Mouse (Mus musculus): ENCODE data around the gene Ppp3ca. TPM values are rescaled to one million over a fixed set of nuclear protein-coding genes. Genes with fewer than 3 reads are reported as not detected.

Gene Ppp3ca
- polyA plus RNA-seq, 1 experiment, result 23.0 TPM

DNA sequence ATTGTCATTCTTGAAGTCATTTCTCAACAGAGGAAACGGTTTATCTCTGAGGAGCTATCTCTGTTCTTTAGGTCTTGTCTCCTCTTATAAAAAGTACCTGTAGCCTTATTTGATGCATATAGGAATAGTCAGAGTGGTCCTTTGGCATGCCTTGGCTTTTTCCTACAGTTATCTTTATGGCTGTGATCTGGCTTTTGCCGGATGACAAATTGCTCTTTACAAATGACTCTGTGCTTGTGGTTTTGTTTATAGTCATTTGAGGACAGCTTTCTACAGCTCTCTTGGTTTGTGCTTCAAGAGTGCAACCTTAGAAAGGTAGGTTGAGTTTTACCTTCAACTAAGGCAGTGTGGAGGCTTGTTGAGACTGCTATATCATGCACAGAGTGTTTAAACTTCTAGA, 3.4 kb downstream of the Ppp3ca start:
- Histone ChIP-seq H3K27ac (ENCODE audit: insufficient read depth, low read length) (no peak overlapping the region), H3K4me1 (ENCODE audit: control insufficient read depth, insufficient read depth, insufficient read length) (peaks cover 2% of the 10 kb centered on the region; the same call in 1 of the 2 replicates), H3K4me3 (ENCODE audit: extremely low read depth, insufficient read depth, insufficient read length) (no peak overlapping the region), H3K27me3 (ENCODE audit: control insufficient read depth, insufficient read depth, low read length) (no peaks in the 10 kb centered on the region), H3K36me3 (ENCODE audit: control insufficient read depth, insufficient read depth, low read length) (no peaks in the 10 kb centered on the region)
- DNase-seq (ENCODE audit: low read depth in 1 of 2, low spot score in 2 of 2), result no peak
- WGBS, result 70% methylated on average over 2 of the region's 2 CpGs
- no peak for TF ChIP-seq CTCF (IDR thresholded peaks at IDR 0.05; ENCODE audit: extremely low read depth, insufficient read depth, insufficient read length, insufficient replicate concordance)
- TF ChIP-seq POLR2A (IDR thresholded peaks at IDR 0.05; ENCODE audit: low read depth, low read length), result no peak

DNA sequence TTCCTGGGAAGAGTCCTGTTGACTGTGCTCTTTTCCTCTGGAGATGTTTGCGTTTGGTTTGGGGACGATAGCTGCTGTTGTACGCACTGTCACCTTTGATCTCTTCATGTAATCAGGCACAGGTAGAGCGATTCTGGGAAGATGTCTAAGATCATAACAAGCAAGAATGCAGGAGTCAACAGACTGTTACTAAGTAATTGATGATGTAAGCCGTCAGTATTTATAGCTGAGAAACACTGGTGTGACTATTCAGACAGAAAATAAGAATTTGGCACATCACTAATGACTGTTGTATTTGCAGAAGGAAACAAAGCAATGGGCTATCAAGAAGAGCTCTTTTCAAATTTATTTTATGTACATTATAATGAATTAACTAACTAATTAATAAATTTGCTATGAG, 4.6 kb downstream of the Ppp3ca start:
- Histone ChIP-seq H3K27me3 (ENCODE audit: control insufficient read depth, insufficient read depth, low read length) (no peaks in the 10 kb centered on the region), H3K4me1 (ENCODE audit: control insufficient read depth, insufficient read depth, insufficient read length) (peaks cover 2% of the 10 kb centered on the region; the same call in 1 of the 2 replicates), H3K27ac (ENCODE audit: insufficient read depth, low read length) (no peak overlapping the region), H3K36me3 (ENCODE audit: control insufficient read depth, insufficient read depth, low read length) (no peaks in the 10 kb centered on the region), H3K4me3 (ENCODE audit: extremely low read depth, insufficient read depth, insufficient read length) (no peak overlapping the region)
- DNase-seq (ENCODE audit: low read depth in 1 of 2, low spot score in 2 of 2), result no peak
- WGBS, result 93% methylated on average over 5 of the region's 5 CpGs
- no peak for TF ChIP-seq POLR2A (IDR thresholded peaks at IDR 0.05; ENCODE audit: low read depth, low read length)
- TF ChIP-seq CTCF (IDR thresholded peaks at IDR 0.05; ENCODE audit: extremely low read depth, insufficient read depth, insufficient read length, insufficient replicate concordance), result no peak

DNA sequence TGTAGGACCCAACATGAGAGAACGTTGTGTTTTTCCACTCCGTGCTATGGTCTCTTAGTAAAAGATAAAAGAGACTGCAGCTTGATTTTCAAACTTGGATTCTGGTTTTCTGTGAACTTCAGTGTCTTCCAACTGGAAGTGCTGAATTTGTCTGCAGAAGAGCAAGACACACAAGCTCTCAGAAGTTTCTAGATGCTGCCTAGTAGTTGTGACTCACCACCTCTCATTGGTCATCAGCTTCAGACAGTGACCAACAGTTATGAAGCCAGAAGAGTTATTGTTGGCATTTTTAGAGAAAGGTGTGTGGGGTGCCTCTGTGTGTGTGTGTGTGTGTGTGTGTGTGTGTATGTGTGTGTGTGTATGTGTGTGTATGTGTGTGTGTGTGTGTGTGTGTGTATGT, 7.1 kb downstream of the Ppp3ca start:
- H3K4me1 ChIP-seq (ENCODE audit: control insufficient read depth, insufficient read depth, insufficient read length), result peaks cover 2% of the 10 kb centered on the region; the same call in 1 of the 2 replicates
- no peak for TF ChIP-seq CTCF (IDR thresholded peaks at IDR 0.05; ENCODE audit: extremely low read depth, insufficient read depth, insufficient read length, insufficient replicate concordance)
- no peak for TF ChIP-seq POLR2A (IDR thresholded peaks at IDR 0.05; ENCODE audit: low read depth, low read length)
- no peak overlapping the region for H3K4me3 ChIP-seq (ENCODE audit: extremely low read depth, insufficient read depth, insufficient read length)
- H3K27me3 ChIP-seq (ENCODE audit: control insufficient read depth, insufficient read depth, low read length), result no peaks in the 10 kb centered on the region
- H3K36me3 ChIP-seq (ENCODE audit: control insufficient read depth, insufficient read depth, low read length), result no peaks in the 10 kb centered on the region
- WGBS, result 87% methylated on average over 2 of the region's 2 CpGs
- no peak overlapping the region for H3K27ac ChIP-seq (ENCODE audit: insufficient read depth, low read length)
- no peak for DNase-seq (ENCODE audit: low read depth in 1 of 2, low spot score in 2 of 2)

DNA sequence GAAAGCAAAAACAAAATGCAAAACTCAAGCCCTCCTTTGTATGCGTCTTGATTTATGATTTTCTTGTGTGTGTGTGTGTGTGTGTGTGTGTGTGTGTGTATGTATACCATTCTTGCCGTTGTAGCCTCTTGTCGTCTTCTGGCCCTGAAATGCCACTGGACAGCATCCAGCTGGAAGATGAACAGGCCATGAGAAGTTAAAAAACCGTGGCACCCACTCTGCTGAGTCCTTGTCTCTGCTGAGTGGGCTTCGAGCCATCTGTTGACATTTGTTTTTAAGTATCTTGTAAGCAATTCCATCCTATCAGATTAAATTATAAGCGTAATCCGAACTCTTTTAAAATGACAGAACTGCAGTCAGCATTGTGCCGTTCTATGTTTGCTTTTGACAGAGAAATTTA, 8.5 kb downstream of the Ppp3ca start:
- 84% methylated on average over 8 of the region's 8 CpGs for WGBS
- peaks cover 2% of the 10 kb centered on the region; the same call in 1 of the 2 replicates for H3K4me1 ChIP-seq (ENCODE audit: control insufficient read depth, insufficient read depth, insufficient read length)

DNA sequence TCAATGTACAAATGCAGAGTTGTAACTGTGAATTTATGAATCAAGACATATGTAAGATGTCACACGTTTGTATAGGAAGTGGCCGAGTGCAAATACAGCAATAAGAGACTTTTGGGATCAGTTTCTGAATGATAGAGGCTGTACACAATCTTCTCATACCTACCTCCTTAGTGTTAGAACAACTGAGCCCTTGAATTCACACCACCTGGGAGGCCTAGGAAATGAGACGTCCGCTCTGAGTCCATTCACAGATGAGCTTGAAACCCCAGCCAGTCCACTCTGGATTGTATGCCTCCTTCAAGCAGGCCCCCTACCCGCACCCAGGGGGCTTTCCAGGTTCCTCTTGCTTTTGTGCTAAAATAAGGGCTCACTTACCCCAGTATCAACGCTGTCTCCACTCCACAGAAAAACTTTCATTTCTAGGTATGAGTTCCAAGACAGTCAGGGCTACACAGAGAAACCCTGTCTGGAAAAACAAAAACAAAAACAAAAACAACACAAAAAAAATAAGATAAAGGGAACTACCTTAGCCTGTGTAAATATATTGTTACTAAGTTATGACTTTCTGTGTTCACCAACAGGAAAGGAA, 10.1 kb downstream of the Ppp3ca start:
- no peak for DNase-seq (ENCODE audit: low read depth in 1 of 2, low spot score in 2 of 2)
- 74% methylated on average over 6 of the region's 6 CpGs for WGBS
- Histone ChIP-seq H3K4me1 (ENCODE audit: control insufficient read depth, insufficient read depth, insufficient read length) (peaks cover 2% of the 10 kb centered on the region; the same call in 1 of the 2 replicates), H3K27ac (ENCODE audit: insufficient read depth, low read length) (no peak overlapping the region), H3K36me3 (ENCODE audit: control insufficient read depth, insufficient read depth, low read length) (no peaks in the 10 kb centered on the region), H3K4me3 (ENCODE audit: extremely low read depth, insufficient read depth, insufficient read length) (no peak overlapping the region), H3K27me3 (ENCODE audit: control insufficient read depth, insufficient read depth, low read length) (no peaks in the 10 kb centered on the region)
- TF ChIP-seq CTCF (IDR thresholded peaks at IDR 0.05; ENCODE audit: extremely low read depth, insufficient read depth, insufficient read length, insufficient replicate concordance), result no peak

More for the DNA sequence above, 8.5 kb downstream of the Ppp3ca start:
- no peak overlapping the region for H3K4me3 ChIP-seq (ENCODE audit: extremely low read depth, insufficient read depth, insufficient read length)
- no peaks in the 10 kb centered on the region for H3K36me3 ChIP-seq (ENCODE audit: control insufficient read depth, insufficient read depth, low read length)
- DNase-seq (ENCODE audit: low read depth in 1 of 2, low spot score in 2 of 2), result no peak
- H3K27ac ChIP-seq (ENCODE audit: insufficient read depth, low read length), result no peak overlapping the region
- TF ChIP-seq CTCF (IDR thresholded peaks at IDR 0.05; ENCODE audit: extremely low read depth, insufficient read depth, insufficient read length, insufficient replicate concordance), result no peak
- no peak for TF ChIP-seq POLR2A (IDR thresholded peaks at IDR 0.05; ENCODE audit: low read depth, low read length)
- H3K27me3 ChIP-seq (ENCODE audit: control insufficient read depth, insufficient read depth, low read length), result no peaks in the 10 kb centered on the region

DNA sequence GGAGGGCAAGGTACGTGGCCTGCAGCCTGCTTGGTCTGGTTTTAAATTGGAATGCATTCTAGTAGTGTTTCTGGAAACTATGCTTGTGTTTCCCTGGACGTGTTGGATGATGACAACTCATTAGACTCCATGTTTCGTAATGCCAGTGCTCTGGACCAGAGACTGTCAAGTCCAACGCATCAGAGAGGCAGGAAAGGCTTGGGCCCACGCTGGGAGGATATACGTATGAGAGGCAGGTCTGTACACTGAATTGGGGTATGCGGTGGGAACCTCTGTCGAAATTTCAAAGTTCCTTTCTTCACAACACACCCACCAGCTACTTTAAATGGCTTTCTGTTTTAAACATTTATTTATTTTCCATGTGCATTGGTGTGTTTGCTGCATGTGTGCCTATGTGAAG, 12.3 kb downstream of the Ppp3ca start:
- no peak for DNase-seq (ENCODE audit: low read depth in 1 of 2, low spot score in 2 of 2)
- no peak for TF ChIP-seq POLR2A (IDR thresholded peaks at IDR 0.05; ENCODE audit: low read depth, low read length)
- no peak overlapping the region for H3K27ac ChIP-seq (ENCODE audit: insufficient read depth, low read length)
- peaks cover 6% of the 10 kb centered on the region; the same call in 1 of the 2 replicates for H3K4me1 ChIP-seq (ENCODE audit: control insufficient read depth, insufficient read depth, insufficient read length)
- no peak overlapping the region for H3K4me3 ChIP-seq (ENCODE audit: extremely low read depth, insufficient read depth, insufficient read length)
- no peaks in the 10 kb centered on the region for H3K27me3 ChIP-seq (ENCODE audit: control insufficient read depth, insufficient read depth, low read length)
- 93% methylated on average over 8 of the region's 8 CpGs for WGBS
- H3K36me3 ChIP-seq (ENCODE audit: control insufficient read depth, insufficient read depth, low read length), result no peaks in the 10 kb centered on the region

DNA sequence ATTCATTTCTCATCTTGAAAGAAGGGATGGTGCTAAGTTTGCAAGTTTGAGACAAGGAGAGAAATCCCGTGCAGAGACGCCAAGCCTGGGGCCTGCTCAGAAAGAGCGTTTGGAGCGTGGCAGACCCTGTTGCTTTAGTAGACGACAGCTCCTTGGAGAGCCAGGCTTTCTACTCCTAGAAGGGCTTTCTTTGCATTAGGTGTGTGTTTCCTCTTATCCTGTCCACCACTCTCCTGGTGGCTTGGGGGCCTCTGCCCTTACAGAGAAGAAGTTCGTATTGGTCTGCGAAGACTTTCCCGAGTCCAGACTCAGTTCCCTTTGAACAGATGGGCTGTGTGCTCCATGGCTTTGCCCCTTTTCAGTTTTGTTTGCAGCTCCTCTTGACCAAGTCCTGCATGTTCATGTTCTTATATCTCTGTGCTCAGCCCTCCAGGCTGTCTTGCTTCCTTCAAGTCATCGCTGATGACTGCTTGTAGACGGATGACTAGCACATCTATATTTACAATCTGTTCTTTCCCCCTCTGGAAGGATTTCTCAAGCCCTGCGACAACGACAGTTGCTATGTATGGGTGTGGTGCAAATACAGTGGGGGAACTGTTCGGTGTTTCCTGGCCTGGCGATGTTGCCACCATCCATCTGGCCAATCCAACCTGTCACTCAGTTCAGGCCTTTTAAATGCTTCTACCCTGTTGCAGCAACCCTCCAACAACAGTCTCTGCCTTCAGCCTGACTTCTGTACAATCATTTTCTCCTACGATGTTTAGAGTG, 14.5 kb downstream of the Ppp3ca start:
- TF ChIP-seq CTCF (IDR thresholded peaks at IDR 0.05; ENCODE audit: extremely low read depth, insufficient read depth, insufficient read length, insufficient replicate concordance) (no peak), POLR2A (IDR thresholded peaks at IDR 0.05; ENCODE audit: low read depth, low read length) (no peak)
- Histone ChIP-seq H3K27ac (ENCODE audit: insufficient read depth, low read length) (no peak overlapping the region), H3K27me3 (ENCODE audit: control insufficient read depth, insufficient read depth, low read length) (no peaks in the 10 kb centered on the region), H3K4me3 (ENCODE audit: extremely low read depth, insufficient read depth, insufficient read length) (no peak overlapping the region), H3K36me3 (ENCODE audit: control insufficient read depth, insufficient read depth, low read length) (no peaks in the 10 kb centered on the region), H3K4me1 (ENCODE audit: control insufficient read depth, insufficient read depth, insufficient read length) (peaks cover 10% of the 10 kb centered on the region; the same call in 1 of the 2 replicates)
- 67% methylated on average over 15 of the region's 15 CpGs for WGBS
- DNase-seq (ENCODE audit: low read depth in 1 of 2, low spot score in 2 of 2), result no peak
